Mouse (Mus musculus) forebrain, embryonic 12.5 days (tissue): Measurements from ENCODE around the gene Chsy1. TPM values are rescaled to one million over a fixed set of nuclear protein-coding genes. Genes with fewer than 3 reads are reported as not detected.
"Not testable (repeated sequence)": the region's sequence is repeated elsewhere in the genome, so short reads cannot be mapped to it uniquely, and the experiment has no call there.

Source experiments
- ATAC-seq: fragments of 200-750 bp; cut with Nextera tagmentation; 2 replicates; pipeline ENCODE4 v1.8.0; 2017; ENCODE audit warnings: moderate TSS enrichment; ENCODE audit not compliant: low FRiP score
- H3K27ac ChIP-seq: fragments of 300-500 bp; sonication (generic); 2 replicates; pipeline ENCODE4 v1.5.1; 2016; ENCODE audit warnings: mild to moderate bottlenecking
- H3K27me3 ChIP-seq: fragments of 300-500 bp; sonication (generic); 2 replicates; pipeline ENCODE4 v1.6.1; 2016; ENCODE audit warnings: mild to moderate bottlenecking
- H3K36me3 ChIP-seq: fragments of 300-500 bp; sonication (generic); replicated peaks from 2 replicates; pipeline ENCODE4 v1.6.1; 2016; ENCODE audit warnings: mild to moderate bottlenecking
- H3K4me1 ChIP-seq: fragments of 300-500 bp; sonication (generic); 2 replicates; pipeline ENCODE4 v1.6.1; 2016
- H3K4me2 ChIP-seq: fragments of 300-500 bp; sonication (generic); 2 replicates; pipeline ENCODE4 v1.6.1; 2016; ENCODE audit warnings: mild to moderate bottlenecking, moderate library complexity
- H3K4me3 ChIP-seq: fragments of 300-500 bp; sonication (generic); replicated peaks from 2 replicates; pipeline ENCODE4 v1.5.1; 2016; ENCODE audit warnings: mild to moderate bottlenecking
- H3K9ac ChIP-seq: fragments of 300-500 bp; sonication (generic); 2 replicates; pipeline ENCODE4 v1.6.1; 2016; ENCODE audit warnings: mild to moderate bottlenecking
- H3K9me3 ChIP-seq: fragments of 300-500 bp; sonication (generic); 2 replicates; pipeline ENCODE4 v1.6.1; 2016
- WGBS: fragments of 180-500 bp; shearing (Covaris S2); methylation state at CpG from one replicate; pipeline ENCODE4 v1.1.7; 2016; 5-methylcytosine and 5-hydroxymethylcytosine counted together
- polyA plus RNA-seq: library from polyadenylated mRNA; unstranded; fragments of >200 nt; fragmentation: Nextera tagmentation; extraction: Ambion mirVana; gene quantifications from 2 replicates; pipeline ENCODE4 v1.2.1, GENCODE M21; 2016

Chsy1 gene
- polyA plus RNA-seq, 1 experiment from 2014 or later: 15.9 TPM

DNA sequence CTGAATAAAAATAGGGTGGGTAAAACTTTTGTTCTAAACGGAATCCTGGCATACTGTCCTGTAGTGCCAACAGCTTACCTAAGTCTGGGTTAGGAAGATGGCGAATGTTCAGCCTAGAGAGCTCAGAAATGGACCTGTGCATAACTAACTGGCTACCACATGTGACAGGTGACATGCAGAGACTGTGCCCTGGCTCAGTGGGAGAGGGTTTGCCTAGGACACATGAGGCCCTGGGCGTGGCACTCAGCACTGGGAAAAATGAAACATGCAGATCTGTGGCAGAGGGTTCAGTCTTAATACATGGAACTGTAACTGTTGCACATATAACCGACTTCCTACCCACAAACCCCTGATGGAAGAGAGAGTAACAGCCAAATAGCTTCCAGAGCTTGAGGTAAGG, 74.7 kb downstream of the Chsy1 start:
- 83% methylated on average over 4 of the region's 4 CpGs for WGBS
- Histone ChIP-seq H3K4me2 (no peak overlapping the region), H3K9ac (no peak overlapping the region), H3K4me1 (no peaks in the 10 kb centered on the region), H3K27me3 (no peaks in the 10 kb centered on the region), H3K27ac (no peak overlapping the region), H3K4me3 (no peak overlapping the region), H3K36me3 (no peaks in the 10 kb centered on the region), H3K9me3 (no peaks in the 10 kb centered on the region)
- ATAC-seq: no peak

DNA sequence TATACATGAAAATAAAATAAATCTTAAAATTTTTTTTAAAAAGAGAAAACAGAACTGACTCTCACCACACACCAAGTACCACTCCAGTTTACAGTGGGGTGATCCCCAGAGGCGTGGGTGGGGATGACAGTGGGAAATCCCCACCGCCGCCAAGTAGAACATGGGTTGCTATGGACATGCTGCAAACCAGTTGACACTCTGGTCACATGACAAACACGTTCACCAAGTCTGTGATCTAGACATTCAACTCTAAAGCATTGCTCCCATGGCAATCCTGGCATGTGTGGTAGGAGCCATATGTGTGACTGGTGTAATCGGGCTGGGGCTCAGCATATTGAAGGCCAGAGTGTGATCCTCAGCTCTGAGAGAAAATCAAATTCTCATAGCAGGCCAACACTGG, 76.1 kb downstream of the Chsy1 start:
- Histone ChIP-seq H3K27me3 (no peaks in the 10 kb centered on the region), H3K9me3 (no peaks in the 10 kb centered on the region), H3K4me3 (no peak overlapping the region), H3K9ac (no peak overlapping the region), H3K4me2 (no peak overlapping the region), H3K36me3 (no peaks in the 10 kb centered on the region), H3K4me1 (no peaks in the 10 kb centered on the region), H3K27ac (no peak overlapping the region)
- WGBS: 90% methylated on average over 5 of the region's 5 CpGs
- ATAC-seq: no peak

- no peak overlapping the region for H3K9ac ChIP-seq
- H3K4me2 ChIP-seq: no peak overlapping the region
- no peaks in the 10 kb centered on the region for H3K36me3 ChIP-seq
- no peaks in the 10 kb centered on the region for H3K27me3 ChIP-seq
- no peaks in the 10 kb centered on the region for H3K9me3 ChIP-seq
- H3K4me1 ChIP-seq: no peaks in the 10 kb centered on the region
- WGBS: 84% methylated on average over 4 of the region's 4 CpGs
- H3K27ac ChIP-seq: no peak overlapping the region
- H3K4me3 ChIP-seq: no peak overlapping the region
- ATAC-seq: no peak
Measured at GRCm38 (mm10) chr7:66187581-66188231, 78.4 kb downstream of the Chsy1 start.

GRCm38 (mm10) chr7:66190385-66190784, 81.1 kb downstream of the Chsy1 start:
- not testable (repeated sequence) for H3K4me3 ChIP-seq, H3K9me3 ChIP-seq, H3K36me3 ChIP-seq, H3K4me1 ChIP-seq, H3K9ac ChIP-seq, H3K27me3 ChIP-seq, H3K4me2 ChIP-seq, H3K27ac ChIP-seq, ATAC-seq
- WGBS: 86% methylated on average over 10 of the region's 10 CpGs

GRCm38 (mm10) chr7:66194511-66194910, 85.2 kb downstream of the Chsy1 start:
- no peak overlapping the region for H3K27ac ChIP-seq
- H3K4me1 ChIP-seq: peaks cover 6% of the 10 kb centered on the region; the same call in 1 of the 2 replicates

DNA sequence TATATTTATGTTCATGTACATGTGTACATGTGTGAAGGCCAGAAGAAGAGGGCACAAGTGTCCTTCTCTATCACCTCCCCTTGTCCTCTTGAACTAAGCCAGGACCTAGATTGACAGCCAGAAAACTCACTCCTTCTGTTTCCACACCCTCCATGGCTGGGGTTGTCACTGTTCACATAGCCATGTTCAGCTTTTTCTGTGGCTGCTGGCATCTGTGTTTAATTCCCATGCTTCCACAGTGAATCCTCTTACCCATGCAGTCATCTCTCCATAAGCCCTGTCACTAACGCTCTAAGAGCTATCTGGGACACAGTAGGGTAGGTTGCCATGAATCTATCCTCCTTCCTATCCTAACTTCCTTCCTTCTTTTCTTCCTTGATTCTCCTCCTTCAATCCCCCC, 86.6 kb downstream of the Chsy1 start:
- 86% methylated on average over 1 of the region's 1 CpGs for WGBS
- peaks cover 7% of the 10 kb centered on the region for H3K4me1 ChIP-seq
- no peaks in the 10 kb centered on the region for H3K36me3 ChIP-seq
- no peak overlapping the region for H3K9ac ChIP-seq
- H3K4me3 ChIP-seq: no peak overlapping the region
- no peak overlapping the region for H3K4me2 ChIP-seq
- no peak for ATAC-seq
- no peaks in the 10 kb centered on the region for H3K27me3 ChIP-seq
- no peak overlapping the region for H3K27ac ChIP-seq
- no peaks in the 10 kb centered on the region for H3K9me3 ChIP-seq

More at GRCm38 (mm10) chr7:66194511-66194910, 85.2 kb downstream of the Chsy1 start:
- Histone ChIP-seq H3K9ac (no peak overlapping the region), H3K27me3 (no peaks in the 10 kb centered on the region), H3K4me3 (no peak overlapping the region), H3K4me2 (no peak overlapping the region), H3K36me3 (no peaks in the 10 kb centered on the region), H3K9me3 (no peaks in the 10 kb centered on the region)
- no peak for ATAC-seq
- WGBS: 84% methylated on average over 3 of the region's 3 CpGs

GRCm38 (mm10) chr7:66196609-66197445, 87.5 kb downstream of the Chsy1 start:
- Histone ChIP-seq H3K4me1 (peaks cover 10% of the 10 kb centered on the region), H3K36me3 (no peaks in the 10 kb centered on the region), H3K27me3 (no peaks in the 10 kb centered on the region), H3K9me3 (no peaks in the 10 kb centered on the region), H3K27ac (no peak overlapping the region), H3K4me3 (no peak overlapping the region), H3K4me2 (no peak overlapping the region), H3K9ac (no peak overlapping the region)
- WGBS: 83% methylated on average over 11 of the region's 11 CpGs
- ATAC-seq: no peak

DNA sequence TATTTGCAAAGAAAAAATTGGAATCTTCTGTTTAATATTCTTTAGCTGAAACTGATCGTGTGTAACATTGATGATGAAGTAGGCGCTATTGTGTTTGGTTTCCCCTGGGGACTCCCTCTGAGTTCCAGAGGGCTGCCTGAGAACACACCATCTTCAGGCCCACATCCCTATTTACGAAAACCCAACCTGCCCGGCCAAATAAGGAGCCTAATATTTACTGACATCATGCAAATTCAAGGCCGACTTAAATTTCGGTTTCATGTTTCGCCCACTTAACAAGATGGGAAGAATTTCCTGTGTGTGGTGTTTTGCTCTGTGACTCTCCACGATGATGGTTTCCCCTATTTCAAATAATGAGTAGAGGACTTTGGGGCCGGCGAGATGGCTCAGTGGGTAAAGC, 89.1 kb downstream of the Chsy1 start:
- no peak overlapping the region for H3K9ac ChIP-seq
- no peak for ATAC-seq
- no peaks in the 10 kb centered on the region for H3K36me3 ChIP-seq
- no peak overlapping the region for H3K4me2 ChIP-seq
- H3K4me3 ChIP-seq: no peak overlapping the region
- H3K27ac ChIP-seq: no peak overlapping the region
- 90% methylated on average over 10 of the region's 10 CpGs for WGBS
- no peaks in the 10 kb centered on the region for H3K27me3 ChIP-seq
- H3K9me3 ChIP-seq: no peaks in the 10 kb centered on the region
- H3K4me1 ChIP-seq: peaks cover 10% of the 10 kb centered on the region

- Histone ChIP-seq H3K27ac (0 out of 2 replicates have a peak overlapping the region, but pooled peaks have one; percentile 31), H3K27me3 (no peaks in the 10 kb centered on the region), H3K4me3 (no peak overlapping the region), H3K4me1 (peaks cover 10% of the 10 kb centered on the region), H3K9me3 (no peaks in the 10 kb centered on the region), H3K9ac (no peak overlapping the region), H3K4me2 (no peak overlapping the region), H3K36me3 (no peaks in the 10 kb centered on the region)
- 76% methylated on average over 5 of the region's 5 CpGs for WGBS
- no peak for ATAC-seq
Measured at GRCm38 (mm10) chr7:66199391-66199831, 90.1 kb downstream of the Chsy1 start.

DNA sequence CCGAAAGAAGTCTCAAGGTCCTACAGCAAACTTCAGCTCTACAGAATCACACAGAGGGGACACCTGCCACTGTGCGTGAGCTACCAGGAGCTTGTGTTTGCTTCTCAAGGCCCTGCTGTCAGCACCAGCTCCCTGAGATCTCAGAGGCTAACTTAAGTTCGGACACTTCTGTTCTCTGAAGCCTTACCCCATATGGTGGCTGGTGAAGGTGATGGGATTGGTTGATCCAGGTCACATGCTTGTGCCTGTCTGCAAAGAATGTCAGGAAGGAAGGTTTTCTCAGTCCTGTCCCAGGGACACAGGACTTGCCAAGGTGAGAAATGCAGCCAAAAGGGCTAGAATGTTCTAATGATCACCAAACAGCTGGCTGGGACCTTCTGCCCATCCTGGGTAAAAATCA, 91.1 kb downstream of the Chsy1 start:
- WGBS: 85% methylated on average over 3 of the region's 3 CpGs
- Histone ChIP-seq H3K27me3 (no peaks in the 10 kb centered on the region), H3K9me3 (no peaks in the 10 kb centered on the region), H3K4me2 (no peak overlapping the region), H3K4me3 (no peak overlapping the region), H3K4me1 (peaks cover 10% of the 10 kb centered on the region), H3K36me3 (no peaks in the 10 kb centered on the region), H3K27ac (no peak overlapping the region), H3K9ac (no peak overlapping the region)
- ATAC-seq: no peak

DNA sequence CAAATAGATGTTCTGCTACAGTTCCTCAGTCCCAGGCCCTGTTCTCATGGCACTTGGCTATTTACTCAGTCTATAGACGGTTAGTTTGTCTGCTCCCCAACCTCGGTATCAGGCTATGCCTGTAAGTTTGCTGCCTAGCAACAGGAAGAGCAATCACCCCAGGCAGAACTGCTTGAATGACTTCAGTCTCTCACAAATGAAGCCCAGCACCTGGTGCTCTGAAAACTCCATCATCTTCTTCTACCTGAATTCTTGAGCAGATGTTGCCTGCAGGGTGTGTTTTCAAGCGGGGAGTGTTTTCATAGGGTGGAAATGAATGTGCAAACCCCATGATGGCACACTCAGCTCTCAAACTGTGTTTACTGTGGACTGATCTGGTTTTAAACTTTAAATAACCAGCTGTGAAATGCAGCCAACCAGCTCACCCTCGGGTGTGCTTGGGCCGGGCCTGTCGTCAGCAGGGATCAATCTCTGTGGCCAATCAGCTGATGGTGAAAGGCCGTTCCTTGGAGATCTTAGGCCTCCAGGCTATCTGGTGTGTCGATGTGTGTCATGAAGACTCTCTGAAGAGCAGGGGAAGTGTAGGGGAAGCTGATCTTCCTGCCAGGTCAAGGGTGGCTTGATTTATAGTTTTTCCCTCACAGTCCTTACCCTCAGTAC, 91.6 kb downstream of the Chsy1 start:
- Histone ChIP-seq H3K27ac (no peak overlapping the region), H3K36me3 (no peaks in the 10 kb centered on the region), H3K4me1 (peaks cover 10% of the 10 kb centered on the region), H3K9me3 (no peaks in the 10 kb centered on the region), H3K4me2 (no peak overlapping the region), H3K4me3 (no peak overlapping the region), H3K9ac (no peak overlapping the region), H3K27me3 (no peaks in the 10 kb centered on the region)
- no peak for ATAC-seq
- 66% methylated on average over 8 of the region's 8 CpGs for whole genome bisulfite sequencing

- 86% methylated on average over 2 of the region's 2 CpGs for WGBS
- H3K4me3 ChIP-seq: no peak overlapping the region
- H3K4me2 ChIP-seq: no peak overlapping the region
- no peak overlapping the region for H3K9ac ChIP-seq
- no peak overlapping the region for H3K27ac ChIP-seq
- peaks cover 10% of the 10 kb centered on the region for H3K4me1 ChIP-seq
- H3K36me3 ChIP-seq: no peaks in the 10 kb centered on the region
- no peak for ATAC-seq
- no peaks in the 10 kb centered on the region for H3K27me3 ChIP-seq
- no peaks in the 10 kb centered on the region for H3K9me3 ChIP-seq
Measured at GRCm38 (mm10) chr7:66201657-66202056, 92.3 kb downstream of the Chsy1 start.
